Mouse (Mus musculus) limb, embryonic 13.5 days (tissue): Measurements from ENCODE around the gene Cavin3. TPM values are rescaled to one million over a fixed set of nuclear protein-coding genes. Genes with fewer than 3 reads are reported as not detected.

Source experiments
- ATAC-seq: fragments of 200-750 bp; cut with Nextera tagmentation; 2 replicates; pipeline ENCODE4 v1.8.0; 2017; ENCODE audit warnings: low read depth, moderate number of reproducible peaks, moderate TSS enrichment; ENCODE audit not compliant: low FRiP score
- H3K27ac ChIP-seq: fragments of 300-500 bp; sonication (generic); 2 replicates; pipeline ENCODE4 v1.5.1; 2015; ENCODE audit warnings: inconsistent platforms, mild to moderate bottlenecking, moderate library complexity
- H3K27me3 ChIP-seq: fragments of 300-500 bp; sonication (generic); 2 replicates; pipeline ENCODE4 v1.6.1; 2015; ENCODE audit warnings: mild to moderate bottlenecking, inconsistent platforms
- H3K36me3 ChIP-seq: fragments of 300-500 bp; sonication (generic); 2 replicates; pipeline ENCODE4 v1.6.1; 2015; ENCODE audit warnings: inconsistent platforms, mild to moderate bottlenecking, moderate library complexity
- H3K4me1 ChIP-seq: fragments of 300-500 bp; sonication (generic); 2 replicates; pipeline ENCODE4 v1.6.1; 2015; ENCODE audit warnings: inconsistent platforms
- H3K4me2 ChIP-seq: fragments of 300-500 bp; sonication (generic); replicated peaks from 2 replicates; pipeline ENCODE4 v1.6.1; 2015; ENCODE audit warnings: inconsistent platforms, mild to moderate bottlenecking, moderate library complexity
- H3K4me3 ChIP-seq: fragments of 300-500 bp; sonication (generic); 2 replicates; pipeline ENCODE4 v1.5.1; 2015; ENCODE audit warnings: moderate library complexity, mild to moderate bottlenecking, inconsistent platforms
- H3K9ac ChIP-seq: fragments of 300-500 bp; sonication (generic); 2 replicates; pipeline ENCODE4 v1.6.1; 2015; ENCODE audit warnings: mild to moderate bottlenecking, inconsistent platforms
- H3K9me3 ChIP-seq: fragments of 300-500 bp; sonication (generic); 2 replicates; pipeline ENCODE4 v1.6.1; 2016; ENCODE audit warnings: inconsistent platforms
- WGBS: fragments of 180-500 bp; shearing (Covaris S2); methylation state at CpG from one replicate; pipeline ENCODE4 v1.1.7; 2015; 5-methylcytosine and 5-hydroxymethylcytosine counted together
- polyA plus RNA-seq: library from polyadenylated mRNA; unstranded; fragments of >200 nt; fragmentation: Nextera tagmentation; extraction: Ambion mirVana; gene quantifications from 2 replicates; pipeline ENCODE4 v1.2.1, GENCODE M21; 2015

Gene Cavin3
- polyA plus RNA-seq: 51.2 and 52.2 TPM in 2 replicates

DNA sequence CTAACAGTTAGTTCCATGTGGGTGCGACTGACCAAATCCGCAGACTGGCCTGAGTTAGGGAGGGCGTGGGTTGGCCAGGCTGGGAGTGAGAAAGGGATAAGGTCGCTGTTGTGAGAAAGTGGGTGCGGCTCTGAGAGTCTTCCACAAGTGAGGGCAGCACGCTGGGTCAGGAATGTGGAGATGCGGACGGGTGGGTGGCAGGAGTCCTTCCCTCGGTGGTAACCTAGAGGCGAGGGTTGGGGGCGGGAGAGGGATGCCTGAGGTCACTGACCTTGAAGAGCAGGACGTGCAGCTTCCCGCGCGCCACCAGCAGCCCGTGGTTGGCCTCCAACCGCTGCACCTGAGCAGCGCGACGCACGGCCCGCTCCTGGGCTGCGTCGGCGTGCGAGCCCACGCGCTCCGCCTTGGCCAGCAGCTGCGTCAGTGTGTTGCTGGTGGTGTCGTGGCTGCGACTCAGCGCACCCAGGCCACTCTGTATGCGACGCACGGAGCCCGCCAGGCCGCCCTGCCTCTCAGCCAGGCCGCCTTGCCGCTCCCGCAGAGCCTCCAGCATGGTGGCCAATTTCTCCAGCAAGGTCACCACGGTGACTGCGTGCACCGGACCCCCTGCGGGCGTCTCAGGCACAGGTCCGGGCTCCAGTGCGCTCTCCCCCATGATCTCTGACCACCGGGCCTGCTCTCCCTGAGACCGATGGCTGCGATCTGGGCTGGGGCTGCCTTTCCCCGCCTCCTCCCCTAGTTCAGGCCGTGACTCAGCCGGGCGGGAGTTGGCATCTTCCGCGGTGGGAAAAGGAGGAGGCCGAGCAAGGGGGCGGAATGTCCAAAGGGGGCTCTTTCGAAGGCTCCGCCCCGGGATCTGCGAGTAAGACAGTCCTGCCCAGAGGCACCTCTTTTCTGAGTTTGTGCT is at the start of gene Cavin3:
Gene Cavin3 (minus strand): TSS at position 796 of the 907 bp plus-strand sequence.
- peak; percentile 86 for ATAC-seq
- H3K4me3 ChIP-seq: peak within 1 kb of the TSS; percentile 53
- WGBS: 2% methylated on average over 62 of the region's 63 CpGs
- H3K36me3 ChIP-seq: no peaks in the 10 kb centered on the region
- peaks cover 25% of the 10 kb centered on the region for H3K4me1 ChIP-seq
- peak within 1 kb of the TSS; percentile 78 for H3K9ac ChIP-seq
- H3K27ac ChIP-seq: peak within 1 kb of the TSS; percentile 74
- no peaks in the 10 kb centered on the region for H3K9me3 ChIP-seq
- H3K27me3 ChIP-seq: peaks cover 18% of the 10 kb centered on the region
- H3K4me2 ChIP-seq: peak within 1 kb of the TSS; percentile 86

GRCm38 (mm10) chr7:105528094-105528493 is 46.0 kb upstream of the Cavin3 start:
- H3K4me1 ChIP-seq: no peaks in the 10 kb centered on the region
- WGBS: 79% methylated on average over 4 of the region's 4 CpGs
- H3K27ac ChIP-seq: no peak overlapping the region
- H3K9ac ChIP-seq: no peak overlapping the region
- no peaks in the 10 kb centered on the region for H3K27me3 ChIP-seq
- H3K4me3 ChIP-seq: no peak overlapping the region
- H3K36me3 ChIP-seq: no peaks in the 10 kb centered on the region
- H3K4me2 ChIP-seq: no peak overlapping the region
- H3K9me3 ChIP-seq: no peaks in the 10 kb centered on the region
- ATAC-seq: no peak

- WGBS: 62% methylated on average over 1 of the region's 1 CpGs
- no peaks in the 10 kb centered on the region for H3K36me3 ChIP-seq
- peak; percentile 71; the same call in 1 of the 2 replicates for ATAC-seq
- H3K27me3 ChIP-seq: no peaks in the 10 kb centered on the region
- H3K9me3 ChIP-seq: no peaks in the 10 kb centered on the region
- no peaks in the 10 kb centered on the region for H3K4me1 ChIP-seq
- H3K4me3 ChIP-seq: no peak overlapping the region
- H3K4me2 ChIP-seq: no peak overlapping the region
- no peak overlapping the region for H3K9ac ChIP-seq
- H3K27ac ChIP-seq: no peak overlapping the region
Measured at GRCm38 (mm10) chr7:105527306-105527937, 45.3 kb upstream of the Cavin3 start.

DNA sequence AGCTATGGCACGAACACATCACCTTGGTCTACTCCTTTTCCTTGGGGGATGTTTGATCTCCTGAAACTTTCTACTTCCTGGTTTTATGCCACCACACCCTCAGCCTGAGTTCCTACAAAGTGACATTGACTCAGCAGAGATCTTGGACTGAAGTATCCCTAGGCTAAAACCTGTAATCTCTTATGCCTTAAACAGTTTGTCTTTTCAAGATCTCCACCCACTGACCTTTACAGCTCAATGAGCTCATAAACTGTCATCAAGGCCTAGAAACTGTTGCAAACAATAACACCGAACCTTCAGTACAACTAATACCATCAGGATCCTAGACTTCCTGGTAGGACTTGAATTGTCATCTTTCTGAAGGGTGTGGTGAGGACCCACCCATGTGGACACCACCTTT is 42.1 kb upstream of the Cavin3 start:
- no peaks in the 10 kb centered on the region for H3K9me3 ChIP-seq
- 0 out of 2 replicates have a peak, but pooled peaks cover 9% of the 10 kb centered on the region for H3K4me1 ChIP-seq
- H3K27me3 ChIP-seq: no peaks in the 10 kb centered on the region
- H3K36me3 ChIP-seq: no peaks in the 10 kb centered on the region
- no peak overlapping the region for H3K4me3 ChIP-seq
- no peak overlapping the region for H3K9ac ChIP-seq
- H3K4me2 ChIP-seq: no peak overlapping the region
- no peak for ATAC-seq
- 77% methylated on average over 2 of the region's 2 CpGs for WGBS
- H3K27ac ChIP-seq: no peak overlapping the region

DNA sequence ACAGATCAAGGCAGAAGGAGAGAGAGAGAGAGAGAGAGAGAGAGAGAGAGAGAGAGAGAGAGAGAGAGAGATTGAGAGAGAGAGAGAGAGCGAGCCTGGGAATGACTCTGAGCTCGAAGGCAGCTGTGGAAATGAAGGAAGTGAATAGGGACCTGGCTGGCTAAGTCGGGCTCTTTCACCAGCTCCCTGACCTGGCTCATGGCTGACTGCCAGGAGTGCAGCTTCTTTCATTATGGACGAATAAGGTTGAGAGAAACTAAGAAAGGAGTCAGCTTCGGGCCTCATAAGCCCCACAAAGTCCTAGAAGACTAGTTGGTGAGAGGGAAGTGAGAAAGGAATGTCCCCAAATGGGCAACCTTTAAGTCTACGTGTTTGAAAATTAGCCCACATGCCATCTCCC is 38.1 kb upstream of the Cavin3 start:
- WGBS: 7% methylated on average over 6 of the region's 6 CpGs
- 0 out of 2 replicates have a peak, but pooled peaks cover 9% of the 10 kb centered on the region for H3K4me1 ChIP-seq
- H3K4me2 ChIP-seq: no peak overlapping the region
- no peaks in the 10 kb centered on the region for H3K36me3 ChIP-seq
- no peak overlapping the region for H3K9ac ChIP-seq
- no peaks in the 10 kb centered on the region for H3K9me3 ChIP-seq
- H3K4me3 ChIP-seq: no peak overlapping the region
- H3K27me3 ChIP-seq: 0 out of 2 replicates have a peak, but pooled peaks cover 3% of the 10 kb centered on the region
- ATAC-seq: no peak
- no peak overlapping the region for H3K27ac ChIP-seq

DNA sequence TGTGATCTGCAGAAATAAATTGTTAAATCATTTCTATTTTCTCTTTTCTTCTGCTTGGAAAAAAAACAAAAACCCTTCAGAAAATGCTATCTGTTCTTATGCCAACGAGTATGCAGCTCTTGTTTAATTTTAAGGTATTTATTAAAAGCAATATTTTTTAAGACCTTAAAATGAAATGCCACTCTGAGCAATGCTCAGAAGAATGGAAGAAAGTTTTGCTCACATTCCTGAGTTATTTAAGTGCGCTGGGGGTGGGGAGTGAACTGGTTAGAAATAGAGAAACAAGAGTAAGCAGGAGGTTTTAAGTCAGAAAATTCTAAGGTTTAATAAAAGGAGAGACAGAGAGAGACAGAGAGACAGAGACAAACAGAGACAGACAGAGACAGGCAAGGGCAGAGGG is 37.7 kb upstream of the Cavin3 start:
- WGBS: 56% methylated on average over 2 of the region's 2 CpGs
- no peaks in the 10 kb centered on the region for H3K9me3 ChIP-seq
- H3K27ac ChIP-seq: no peak overlapping the region
- no peak overlapping the region for H3K4me2 ChIP-seq
- H3K36me3 ChIP-seq: no peaks in the 10 kb centered on the region
- no peak for ATAC-seq
- no peak overlapping the region for H3K9ac ChIP-seq
- H3K4me1 ChIP-seq: 0 out of 2 replicates have a peak, but pooled peaks cover 9% of the 10 kb centered on the region
- no peak overlapping the region for H3K4me3 ChIP-seq
- H3K27me3 ChIP-seq: 0 out of 2 replicates have a peak, but pooled peaks cover 3% of the 10 kb centered on the region

GRCm38 (mm10) chr7:105519336-105519735 is 37.2 kb upstream of the Cavin3 start:
- no peak overlapping the region for H3K4me2 ChIP-seq

DNA sequence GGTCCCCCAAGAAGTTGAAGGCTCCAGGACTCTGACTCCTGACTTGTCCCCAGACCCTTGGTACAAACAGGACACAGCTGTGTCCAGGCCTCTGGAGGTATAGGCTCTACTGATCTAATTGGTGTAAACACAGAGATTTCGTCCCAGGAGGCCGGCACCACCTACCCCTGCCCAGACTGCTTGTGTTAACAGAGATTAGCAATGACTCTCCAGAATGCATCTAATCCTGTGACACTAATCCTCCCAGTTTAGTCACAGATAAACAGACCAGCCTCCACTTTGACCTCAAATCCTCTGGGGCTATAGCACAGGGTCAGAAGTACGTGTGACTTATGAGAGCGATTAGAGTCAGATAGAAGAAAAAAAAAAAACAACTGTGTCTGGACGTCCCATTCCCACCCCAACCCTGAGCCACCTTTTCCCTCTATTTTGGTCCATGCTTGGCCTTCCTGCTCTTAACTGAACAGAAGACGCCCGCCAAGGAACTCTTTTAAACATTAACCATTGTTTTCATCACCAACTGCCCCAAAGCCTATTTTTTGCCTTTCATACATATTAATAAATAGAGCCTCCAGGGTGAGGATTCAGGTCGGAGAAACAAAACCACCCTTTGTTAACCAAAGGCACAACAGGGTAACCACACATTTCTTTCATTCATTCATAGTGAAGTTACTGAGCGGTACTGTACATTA is 34.7 kb upstream of the Cavin3 start:
- WGBS: 45% methylated on average over 9 of the region's 9 CpGs
- no peaks in the 10 kb centered on the region for H3K36me3 ChIP-seq
- no peaks in the 10 kb centered on the region for H3K9me3 ChIP-seq
- H3K4me1 ChIP-seq: 0 out of 2 replicates have a peak, but pooled peaks cover 9% of the 10 kb centered on the region
- no peak for ATAC-seq
- no peak overlapping the region for H3K4me2 ChIP-seq
- no peak overlapping the region for H3K27ac ChIP-seq
- 0 out of 2 replicates have a peak, but pooled peaks cover 3% of the 10 kb centered on the region for H3K27me3 ChIP-seq
- no peak overlapping the region for H3K4me3 ChIP-seq
- no peak overlapping the region for H3K9ac ChIP-seq

More at GRCm38 (mm10) chr7:105519336-105519735, 37.2 kb upstream of the Cavin3 start:
- Histone ChIP-seq H3K36me3 (no peaks in the 10 kb centered on the region), H3K27ac (no peak overlapping the region), H3K9ac (no peak overlapping the region), H3K4me1 (0 out of 2 replicates have a peak, but pooled peaks cover 9% of the 10 kb centered on the region), H3K4me3 (no peak overlapping the region), H3K27me3 (0 out of 2 replicates have a peak, but pooled peaks cover 3% of the 10 kb centered on the region), H3K9me3 (no peaks in the 10 kb centered on the region)
- no peak for ATAC-seq
- 61% methylated on average over 11 of the region's 11 CpGs for WGBS

DNA sequence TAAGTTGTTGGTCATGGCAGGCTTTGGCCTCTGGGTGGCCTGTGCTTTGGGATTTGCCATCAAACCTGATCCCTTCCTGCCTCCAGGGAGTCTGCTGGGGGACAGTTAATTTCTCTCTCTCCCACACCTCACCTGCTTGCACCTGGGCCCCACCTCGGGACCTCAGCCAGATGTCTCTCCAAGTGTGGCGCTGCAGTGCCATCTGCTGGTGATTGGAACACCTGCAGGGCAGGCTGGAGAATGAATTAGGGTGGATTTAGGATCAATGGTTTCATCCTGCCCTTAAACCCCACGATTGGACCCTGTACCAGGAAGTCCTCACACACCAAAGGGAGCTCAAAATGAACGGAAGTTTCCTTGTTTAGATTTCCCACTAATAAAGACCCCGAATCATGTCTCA is 33.1 kb upstream of the Cavin3 start:
- ATAC-seq: peak; percentile 64; the same call in 1 of the 2 replicates
- Histone ChIP-seq H3K9ac (no peak overlapping the region), H3K4me3 (no peak overlapping the region), H3K9me3 (no peaks in the 10 kb centered on the region), H3K27me3 (0 out of 2 replicates have a peak, but pooled peaks cover 3% of the 10 kb centered on the region), H3K4me2 (no peak overlapping the region), H3K36me3 (no peaks in the 10 kb centered on the region), H3K4me1 (0 out of 2 replicates have a peak, but pooled peaks cover 7% of the 10 kb centered on the region), H3K27ac (no peak overlapping the region)
- 12% methylated on average over 5 of the region's 5 CpGs for WGBS

- H3K9ac ChIP-seq: no peak overlapping the region
- ATAC-seq: no peak
- WGBS: 37% methylated on average over 5 of the region's 5 CpGs
- H3K9me3 ChIP-seq: no peaks in the 10 kb centered on the region
- no peak overlapping the region for H3K27ac ChIP-seq
- H3K4me3 ChIP-seq: no peak overlapping the region
- H3K4me1 ChIP-seq: 0 out of 2 replicates have a peak, but pooled peaks cover 3% of the 10 kb centered on the region
- H3K36me3 ChIP-seq: no peaks in the 10 kb centered on the region
- no peak overlapping the region for H3K4me2 ChIP-seq
- 0 out of 2 replicates have a peak, but pooled peaks cover 3% of the 10 kb centered on the region for H3K27me3 ChIP-seq
Measured at GRCm38 (mm10) chr7:105514561-105514960, 32.5 kb upstream of the Cavin3 start.

DNA sequence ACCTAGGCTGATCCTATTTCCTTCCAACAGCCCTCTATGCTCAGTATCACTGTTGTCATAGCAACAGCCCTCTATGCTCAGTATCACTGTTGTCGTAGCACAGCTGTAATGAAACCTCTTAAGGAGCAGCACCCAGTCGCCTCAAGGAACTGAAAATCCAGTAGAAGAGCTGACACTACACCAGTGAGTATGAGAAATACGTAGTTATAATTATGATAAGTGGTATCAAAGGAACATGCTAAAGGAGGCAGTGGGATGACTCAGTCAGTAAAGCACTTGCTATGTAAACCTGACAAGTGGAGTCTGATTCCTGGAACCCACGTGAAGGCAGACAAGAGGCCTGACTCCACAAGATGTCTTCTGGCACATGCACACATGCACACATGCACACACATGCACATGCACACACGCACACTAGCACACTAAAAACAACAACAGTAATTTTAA is 31.8 kb upstream of the Cavin3 start:
- no peaks in the 10 kb centered on the region for H3K9me3 ChIP-seq
- no peak overlapping the region for H3K4me2 ChIP-seq
- H3K27me3 ChIP-seq: 0 out of 2 replicates have a peak, but pooled peaks cover 3% of the 10 kb centered on the region
- 43% methylated on average over 5 of the region's 5 CpGs for WGBS
- no peaks in the 10 kb centered on the region for H3K36me3 ChIP-seq
- no peak overlapping the region for H3K9ac ChIP-seq
- no peak overlapping the region for H3K27ac ChIP-seq
- ATAC-seq: no peak
- H3K4me3 ChIP-seq: no peak overlapping the region
- H3K4me1 ChIP-seq: no peaks in the 10 kb centered on the region
